In the genomic region with DNA sequence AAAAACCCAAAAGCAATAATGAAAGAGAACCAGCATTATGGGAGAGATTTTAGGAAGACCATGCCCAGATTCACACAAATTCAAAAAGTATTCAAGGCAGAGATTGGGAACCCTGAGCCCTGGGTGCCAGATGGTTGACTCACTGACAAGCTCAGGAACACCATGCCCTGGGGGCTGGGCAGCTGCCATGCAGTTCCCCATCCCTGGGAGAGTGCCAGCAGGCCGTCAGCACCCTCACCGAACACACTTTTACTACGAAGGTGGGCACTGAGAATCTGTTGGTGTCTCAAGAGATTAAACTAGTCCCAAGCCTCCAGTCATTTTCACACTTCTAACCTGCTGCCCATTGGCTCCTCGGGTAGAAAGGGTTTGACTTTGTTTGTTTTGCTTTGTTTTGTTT, we compare ENCODE assay signal across 15 mouse cellular contexts.
DNase-seq lines count a peak whose midpoint lies in the region; ATAC-seq and TF ChIP-seq lines count a peak whose summit lies in the region.
"Had no signal": no experiment of that assay in that cellular context is flagged by ENCODE, and none has a peak within 500 bp of the region (broad histone marks: within the 10 kb centered on the region; RNA-seq: fewer than 3 reads in every experiment).

No protein-coding gene starts in this region.

- WGBS in forebrain, embryonic 12.5 days = 73% methylated on average over 4 of the region's 4 CpGs
- WGBS in forebrain, postnatal 0 days = 40% methylated on average over 4 of the region's 4 CpGs
- WGBS in forebrain, embryonic 15.5 days = 48% methylated on average over 4 of the region's 4 CpGs

- H3K27ac ChIP-seq in forebrain, embryonic 12.5 days = no peak overlapping the region
- H3K27ac ChIP-seq in forebrain, postnatal 0 days (ENCODE audit: low read depth, low read length) = no peak overlapping the region
- H3K27ac ChIP-seq in forebrain, embryonic 15.5 days (replicated peaks) = peak overlapping the region; percentile 63
- H3K27ac ChIP-seq: limb, embryonic 13.5 days; stomach, embryonic 15.5 days had no signal

- TF ChIP-seq CTCF in forebrain, postnatal 0 days (IDR thresholded peaks at IDR 0.05; ENCODE audit: low read depth) = no peak

- no peaks in the 10 kb centered on the region for H3K36me3 ChIP-seq in forebrain, embryonic 12.5 days (replicated peaks)
- no peaks in the 10 kb centered on the region for H3K36me3 ChIP-seq in forebrain, postnatal 0 days (ENCODE audit: insufficient read depth)
- no peaks in the 10 kb centered on the region for H3K36me3 ChIP-seq in forebrain, embryonic 15.5 days
- H3K36me3 ChIP-seq: limb, embryonic 13.5 days; stomach, embryonic 15.5 days had no signal

- no peak overlapping the region for H3K4me2 ChIP-seq in forebrain, embryonic 12.5 days
- H3K4me2 ChIP-seq in forebrain, postnatal 0 days (ENCODE audit: low read depth) = no peak overlapping the region
- H3K4me2 ChIP-seq in forebrain, embryonic 15.5 days (replicated peaks) = no peak overlapping the region
- H3K4me2 ChIP-seq: limb, embryonic 13.5 days; lung, embryonic 14.5 days; stomach, embryonic 15.5 days had no signal

- H3K9me3 ChIP-seq in forebrain, embryonic 12.5 days = no peaks in the 10 kb centered on the region
- no peaks in the 10 kb centered on the region for H3K9me3 ChIP-seq in forebrain, postnatal 0 days (ENCODE audit: low read length)
- H3K9me3 ChIP-seq in forebrain, embryonic 15.5 days = no peaks in the 10 kb centered on the region
- H3K9me3 ChIP-seq: limb, embryonic 13.5 days; stomach, embryonic 15.5 days had no signal

- no peak for DNase-seq in forebrain, postnatal 0 days
- DNase-seq in retina, postnatal 1 day = peak; percentile 70
- DNase-seq in retina, embryonic 14.5 days (ENCODE audit: low spot score) = no peak
- no peak for DNase-seq in spleen, adult 18-20 months
- DNase-seq in adipocyte (ENCODE audit: low spot score) = no peak
- DNase-seq: kidney, postnatal 4 days; layer of hippocampus, postnatal 36 days; lung, embryonic 14.5 days; right cerebral cortex, postnatal 4 days; thymus, postnatal 36 days had no signal

- H3K9ac ChIP-seq in forebrain, embryonic 12.5 days = no peak overlapping the region
- no peak overlapping the region for H3K9ac ChIP-seq in forebrain, postnatal 0 days
- no peak overlapping the region for H3K9ac ChIP-seq in forebrain, embryonic 15.5 days (replicated peaks)
- H3K9ac ChIP-seq: limb, embryonic 13.5 days; lung, embryonic 14.5 days; stomach, embryonic 15.5 days had no signal

- 0 out of 2 replicates have a peak, but pooled peaks cover 2% of the 10 kb centered on the region for H3K27me3 ChIP-seq in forebrain, embryonic 12.5 days
- no peaks in the 10 kb centered on the region for H3K27me3 ChIP-seq in forebrain, postnatal 0 days (ENCODE audit: insufficient read depth, low read length)
- no peaks in the 10 kb centered on the region for H3K27me3 ChIP-seq in forebrain, embryonic 15.5 days
- H3K27me3 ChIP-seq: CH12.LX; limb, embryonic 13.5 days; stomach, embryonic 15.5 days had no signal

- peak; percentile 40; the same call in 1 of the 2 replicates for ATAC-seq in forebrain, embryonic 12.5 days (ENCODE audit: low FRiP score)
- no peak for ATAC-seq in forebrain, postnatal 0 days
- ATAC-seq in forebrain, embryonic 15.5 days (replicated peaks) = peak; percentile 21; the same call in 1 of the 2 replicates

- peaks cover 15% of the 10 kb centered on the region for H3K4me1 ChIP-seq in forebrain, embryonic 12.5 days
- peaks cover 4% of the 10 kb centered on the region; the same call in 1 of the 2 replicates for H3K4me1 ChIP-seq in forebrain, postnatal 0 days (ENCODE audit: insufficient read depth)
- peaks cover 31% of the 10 kb centered on the region for H3K4me1 ChIP-seq in forebrain, embryonic 15.5 days

- no peak overlapping the region for H3K4me3 ChIP-seq in forebrain, embryonic 12.5 days (replicated peaks)
- H3K4me3 ChIP-seq in forebrain, postnatal 0 days (ENCODE audit: low read depth, low read length) = no peak overlapping the region
- H3K4me3 ChIP-seq in forebrain, embryonic 15.5 days = no peak overlapping the region
- H3K4me3 ChIP-seq: limb, embryonic 13.5 days; stomach, embryonic 15.5 days had no signal
